Mouse (Mus musculus) myocyte (in vitro differentiated cells): ENCODE results near the gene Gm10024. TPM values are rescaled to one million over a fixed set of nuclear protein-coding genes. Genes with fewer than 3 reads are reported as not detected.
"Not testable (repeated sequence)": the region's sequence is repeated elsewhere in the genome, so short reads cannot be mapped to it uniquely, and the experiment has no call there.

Experiments
- H3K27me3 ChIP-seq: one replicate; pipeline ENCODE4 v1.6.1; 2011; ENCODE audit not compliant: control insufficient read depth, insufficient read depth, insufficient read length
- H3K36me3 ChIP-seq: one replicate; pipeline ENCODE4 v1.6.1; 2011; ENCODE audit not compliant: control insufficient read depth, insufficient read depth
- H3K4me2 ChIP-seq: one replicate; pipeline ENCODE4 v1.6.1; 2011; ENCODE audit warnings: low read depth, control low read depth
- H3K4me3 ChIP-seq: one replicate; pipeline ENCODE4 v1.5.1; 2011; ENCODE audit warnings: mild to moderate bottlenecking, control low read depth, moderate library complexity
- H3K79me2 ChIP-seq: one replicate; pipeline ENCODE4 v1.6.1; 2011; ENCODE audit not compliant: control insufficient read depth, insufficient read depth
- H3ac ChIP-seq: one replicate; pipeline ENCODE4 v1.6.1; 2011; ENCODE audit not compliant: control insufficient read depth, insufficient read length
- CEBPB ChIP-seq: IDR thresholded peaks from 2 replicates; pipeline ENCODE4 v1.6.1; 2011; ENCODE audit warnings: mild to moderate bottlenecking, moderate library complexity; ENCODE audit not compliant: poor library complexity, insufficient read depth, severe bottlenecking
- E2F4 ChIP-seq: IDR thresholded peaks from one replicate; pipeline ENCODE4 v1.6.1; 2011; ENCODE audit warnings: mild to moderate bottlenecking, control low read depth, moderate library complexity; ENCODE audit not compliant: insufficient read depth
- MAX ChIP-seq: IDR thresholded peaks from one replicate; pipeline ENCODE4 v1.6.1; 2011; ENCODE audit warnings: low read depth, mild to moderate bottlenecking, control low read depth
- MYOD1 ChIP-seq, 3 experiments: IDR thresholded peaks; one replicate each; pipeline ENCODE4 v1.6.1; 2011; ENCODE audit warnings: control low read depth in 2 of 3, low read depth in 2 of 3, mild to moderate bottlenecking in 2 of 3, moderate library complexity in 1 of 3; ENCODE audit not compliant: insufficient read length in 2 of 3, control insufficient read depth in 1 of 3
- MYOG ChIP-seq, 3 experiments: IDR thresholded peaks; one replicate each; pipeline ENCODE4 v1.6.1; 2011; ENCODE audit warnings: control low read depth in 2 of 3, low read depth in 2 of 3, mild to moderate bottlenecking in 2 of 3; ENCODE audit not compliant: insufficient read length in 2 of 3, control insufficient read depth in 1 of 3, insufficient read depth in 1 of 3
- POLR2A ChIP-seq: IDR thresholded peaks from one replicate; pipeline ENCODE4 v1.6.1; 2011; ENCODE audit warnings: low read depth, mild to moderate bottlenecking, control low read depth, moderate library complexity; ENCODE audit not compliant: insufficient read length
- POLR2AphosphoS2 ChIP-seq: IDR thresholded peaks from one replicate; pipeline ENCODE4 v1.6.1; 2011; ENCODE audit warnings: low read depth, control low read depth; ENCODE audit not compliant: insufficient read length
- REST ChIP-seq: IDR thresholded peaks from one replicate; pipeline ENCODE4 v1.6.1; 2011; ENCODE audit warnings: mild to moderate bottlenecking, control low read depth, moderate library complexity; ENCODE audit not compliant: insufficient read depth, insufficient read length
- SRF ChIP-seq: IDR thresholded peaks from one replicate; pipeline ENCODE4 v1.6.1; 2011; ENCODE audit warnings: low read depth; ENCODE audit not compliant: control insufficient read depth, insufficient read length
- TCF12 ChIP-seq: IDR thresholded peaks from one replicate; pipeline ENCODE4 v1.6.1; 2011; ENCODE audit warnings: mild to moderate bottlenecking, control low read depth; ENCODE audit not compliant: poor library complexity, insufficient read depth, severe bottlenecking
- TCF3 ChIP-seq: IDR thresholded peaks from one replicate; pipeline ENCODE4 v1.6.1; 2011; ENCODE audit warnings: low read depth, control low read depth; ENCODE audit not compliant: insufficient read length
- USF1 ChIP-seq: IDR thresholded peaks from one replicate; pipeline ENCODE4 v1.6.1; 2011; ENCODE audit warnings: low read depth, mild to moderate bottlenecking, control low read depth, moderate library complexity
- polyA plus RNA-seq: library from polyadenylated mRNA; unstranded; fragments of >200 nt; fragmentation: generic; extraction: Trizol; gene quantifications from one replicate; pipeline ENCODE4 v1.2.1, GENCODE M21; 2012; ENCODE audit warnings: missing spikeins

The Gm10024 gene
- polyA plus RNA-seq, 1 experiment, result not detected

DNA sequence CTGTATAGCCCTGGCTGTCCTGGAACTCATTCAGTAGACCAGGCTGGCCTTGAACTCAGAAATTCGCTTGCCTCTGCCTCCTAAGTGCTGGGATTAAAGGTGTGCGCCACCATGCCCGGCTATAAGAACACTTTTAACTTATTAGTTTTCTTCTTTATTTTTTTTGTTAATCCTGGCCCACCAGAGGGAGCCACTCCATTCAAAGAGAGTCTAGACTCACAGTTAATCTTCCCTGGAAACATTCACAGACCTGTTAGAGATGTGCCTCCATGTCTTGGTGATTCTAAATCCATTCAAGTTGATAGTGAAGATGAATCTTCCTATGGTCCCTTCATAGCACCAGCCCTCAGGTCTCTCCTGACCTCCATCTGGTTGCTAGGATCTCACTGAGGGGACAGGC lies 1.4 kb upstream of the Gm10024 start:
- Histone ChIP-seq H3K27me3 (no peaks in the 10 kb centered on the region), H3K36me3 (no peaks in the 10 kb centered on the region), H3K4me3 (no peak overlapping the region), H3ac (no peak overlapping the region), H3K4me2 (no peak overlapping the region), H3K79me2 (no peaks in the 10 kb centered on the region)
- TF ChIP-seq CEBPB (no peak), TCF3 (no peak), POLR2AphosphoS2 (no peak), POLR2A (no peak), USF1 (no peak), REST (no peak), MYOG (IDR thresholded peaks at IDR 0.05; ENCODE audit: control insufficient read depth in 1 of 3, insufficient read depth in 1 of 3, insufficient read length in 2 of 3, low read depth in 2 of 3) (no peak), SRF (no peak), MAX (no peak), E2F4 (no peak), TCF12 (no peak), MYOD1 (IDR thresholded peaks at IDR 0.05; ENCODE audit: control insufficient read depth in 1 of 3, insufficient read length in 2 of 3, low read depth in 2 of 3) (no peak)

DNA sequence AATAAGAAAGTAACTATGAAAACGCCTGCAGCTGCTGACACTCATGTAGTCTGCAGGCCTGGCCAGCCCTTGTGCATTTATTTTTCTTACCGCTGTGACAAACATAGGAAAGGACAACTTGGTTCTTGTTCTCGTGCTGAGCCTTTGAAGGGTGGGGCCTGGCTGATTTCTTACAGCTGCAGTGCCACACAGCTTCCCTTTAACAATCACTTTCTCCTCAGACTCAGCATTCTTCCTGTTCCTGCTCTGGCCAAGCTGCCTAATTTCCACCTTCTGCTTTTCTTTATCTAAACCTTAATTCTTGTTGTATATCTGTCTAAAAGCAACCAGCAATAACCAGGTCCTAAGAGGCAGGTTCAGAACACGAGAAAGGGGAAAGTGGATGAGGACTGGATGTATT lies 2.5 kb downstream of the Gm10024 start:
- Histone ChIP-seq H3K4me2 (no peak overlapping the region), H3K4me3 (no peak overlapping the region), H3K36me3 (no peaks in the 10 kb centered on the region), H3K79me2 (no peaks in the 10 kb centered on the region), H3K27me3 (no peaks in the 10 kb centered on the region), H3ac (no peak overlapping the region)
- TF ChIP-seq MYOG (IDR thresholded peaks at IDR 0.05; ENCODE audit: control insufficient read depth in 1 of 3, insufficient read depth in 1 of 3, insufficient read length in 2 of 3, low read depth in 2 of 3), result no peak
- no peak for TF ChIP-seq MYOD1 (IDR thresholded peaks at IDR 0.05; ENCODE audit: control insufficient read depth in 1 of 3, insufficient read length in 2 of 3, low read depth in 2 of 3)
- no peak for TF ChIP-seq SRF
- no peak for TF ChIP-seq MAX
- TF ChIP-seq E2F4, result no peak
- TF ChIP-seq POLR2A, result no peak
- TF ChIP-seq POLR2AphosphoS2, result no peak
- TF ChIP-seq TCF12, result no peak
- no peak for TF ChIP-seq CEBPB
- TF ChIP-seq TCF3, result no peak
- no peak for TF ChIP-seq REST
- no peak for TF ChIP-seq USF1

DNA sequence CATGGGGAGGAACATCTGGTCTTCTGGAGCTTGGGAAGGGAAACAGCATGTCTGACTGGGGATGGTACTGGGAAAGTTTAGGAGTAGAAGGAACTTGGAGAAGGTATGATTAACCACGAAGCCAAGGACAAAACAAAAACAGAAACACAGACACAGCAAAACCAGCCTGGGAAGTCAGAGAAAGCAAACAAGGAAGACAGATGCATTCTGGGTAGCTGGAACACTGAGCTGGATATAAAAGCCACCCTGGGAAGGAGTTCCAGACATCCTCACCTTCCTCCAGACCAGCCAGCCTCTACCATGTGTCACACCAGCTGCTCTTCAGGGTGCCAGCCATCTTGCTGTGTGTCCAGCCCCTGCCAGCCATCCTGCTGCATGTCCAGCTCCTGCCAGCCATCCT lies 4.2 kb downstream of the Gm10024 start, which contains the start of gene Gm10142:
TSS of gene Gm10142 (plus strand) at position 301 of the 400 bp plus-strand sequence.
- Histone ChIP-seq H3K79me2 (no peaks in the 10 kb centered on the region), H3K4me3 (no peak within 1 kb of the TSS), H3K27me3 (no peaks in the 10 kb centered on the region), H3ac (no peak within 1 kb of the TSS), H3K36me3 (no peaks in the 10 kb centered on the region), H3K4me2 (no peak within 1 kb of the TSS)
- no peak for TF ChIP-seq MYOG (IDR thresholded peaks at IDR 0.05; ENCODE audit: control insufficient read depth in 1 of 3, insufficient read depth in 1 of 3, insufficient read length in 2 of 3, low read depth in 2 of 3)
- TF ChIP-seq MAX, result no peak
- TF ChIP-seq MYOD1 (IDR thresholded peaks at IDR 0.05; ENCODE audit: control insufficient read depth in 1 of 3, insufficient read length in 2 of 3, low read depth in 2 of 3), result no peak
- TF ChIP-seq POLR2AphosphoS2, result no peak
- TF ChIP-seq POLR2A, result no peak
- no peak for TF ChIP-seq USF1
- TF ChIP-seq TCF12, result no peak
- no peak for TF ChIP-seq REST
- TF ChIP-seq CEBPB, result no peak
- TF ChIP-seq E2F4, result no peak
- no peak for TF ChIP-seq TCF3
- TF ChIP-seq SRF, result no peak

DNA sequence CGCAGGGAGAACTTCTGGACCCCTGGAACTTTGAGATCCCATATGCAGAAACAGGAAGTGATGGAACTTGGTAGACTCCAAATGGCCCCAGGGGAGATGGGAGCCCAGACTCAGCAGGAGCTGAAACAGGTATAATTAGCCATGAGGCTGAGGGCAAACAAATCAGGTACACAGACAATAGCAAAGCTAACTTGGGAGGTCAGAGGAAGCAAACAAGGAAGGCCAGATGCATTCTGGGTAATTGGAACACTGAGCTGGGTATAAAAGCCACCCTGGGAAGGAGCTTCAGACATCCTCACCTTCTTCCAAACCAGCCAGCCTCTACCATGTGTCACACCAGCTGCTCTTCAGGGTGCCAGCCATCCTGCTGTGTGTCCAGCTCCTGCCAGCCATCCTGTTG lies 9.0 kb downstream of the Gm10024 start, which contains the start of gene Krtap12-1:
TSS of gene Krtap12-1 (plus strand) at position 301 of the 400 bp plus-strand sequence.
- H3ac ChIP-seq, H3K4me2 ChIP-seq, H3K4me3 ChIP-seq, H3K36me3 ChIP-seq, H3K79me2 ChIP-seq, H3K27me3 ChIP-seq: not testable (repeated sequence)

DNA sequence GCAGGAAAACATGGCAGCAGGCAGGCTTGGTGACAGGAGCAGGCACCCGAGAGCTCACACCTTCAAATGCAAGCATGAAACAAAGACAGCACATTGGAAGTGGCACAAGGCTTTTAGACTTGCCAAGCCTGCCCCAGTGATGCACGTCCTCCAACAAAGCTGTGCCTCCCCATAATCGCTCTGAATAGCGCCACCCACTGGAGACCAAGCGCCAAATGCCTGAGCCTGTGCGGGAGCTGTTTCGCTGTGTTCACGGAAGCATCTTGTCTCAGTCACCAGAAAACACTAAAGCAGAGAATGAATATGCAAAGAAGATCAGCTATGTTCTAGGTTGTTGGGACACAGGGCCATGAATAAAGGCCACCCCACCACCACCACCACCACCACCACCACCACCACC lies 13.6 kb downstream of the Gm10024 start:
- no peak overlapping the region for H3K4me3 ChIP-seq
- no peak for TF ChIP-seq POLR2AphosphoS2
- H3K4me2 ChIP-seq, result no peak overlapping the region

More for the DNA sequence above, 13.6 kb downstream of the Gm10024 start:
- Histone ChIP-seq H3K79me2 (no peaks in the 10 kb centered on the region), H3ac (no peak overlapping the region), H3K27me3 (peaks cover 9% of the 10 kb centered on the region), H3K36me3 (no peaks in the 10 kb centered on the region)
